Mouse (Mus musculus) limb, embryonic 11.5 days (tissue): ENCODE results near the gene Epo. TPM values are rescaled to one million over a fixed set of nuclear protein-coding genes. Genes with fewer than 3 reads are reported as not detected.

Experiments used
- ATAC-seq: fragments of 200-750 bp; cut with Nextera tagmentation; 2 replicates; pipeline ENCODE4 v1.8.0; 2017; ENCODE audit warnings: low read depth; ENCODE audit not compliant: insufficient number of reproducible peaks, low FRiP score, low TSS enrichment
- DNase-seq: peaks from one replicate; pipeline ENCODE4 v3.0.0-alpha.2; 2015; ENCODE audit warnings: low spot score
- H3K27ac ChIP-seq: fragments of 300-500 bp; sonication (generic); replicated peaks from 2 replicates; pipeline ENCODE4 v1.5.1; 2014; ENCODE audit warnings: low read depth, mild to moderate bottlenecking, low read length
- H3K27me3 ChIP-seq: fragments of 300-500 bp; sonication (generic); 2 replicates; pipeline ENCODE4 v1.6.1; 2014; ENCODE audit warnings: mild to moderate bottlenecking, low read length, mixed read lengths; ENCODE audit not compliant: control insufficient read depth, insufficient read depth
- H3K36me3 ChIP-seq: fragments of 300-500 bp; sonication (generic); 2 replicates; pipeline ENCODE4 v1.6.1; 2014; ENCODE audit warnings: mild to moderate bottlenecking, low read length, moderate library complexity, mixed read lengths; ENCODE audit not compliant: control insufficient read depth, insufficient read depth
- H3K4me1 ChIP-seq: fragments of 300-500 bp; sonication (generic); 2 replicates; pipeline ENCODE4 v1.6.1; 2014; ENCODE audit warnings: low read length, mixed read lengths; ENCODE audit not compliant: control insufficient read depth, insufficient read depth
- H3K4me2 ChIP-seq: fragments of 300-500 bp; sonication (generic); 2 replicates; pipeline ENCODE4 v1.6.1; 2014; ENCODE audit warnings: low read depth, mild to moderate bottlenecking, moderate library complexity; ENCODE audit not compliant: severe bottlenecking
- H3K4me3 ChIP-seq: fragments of 300-500 bp; sonication (generic); 2 replicates; pipeline ENCODE4 v1.5.1; 2014; ENCODE audit warnings: low read depth, low read length
- H3K9ac ChIP-seq: fragments of 300-500 bp; sonication (generic); 2 replicates; pipeline ENCODE4 v1.6.1; 2014; ENCODE audit warnings: mild to moderate bottlenecking, low read length
- H3K9me3 ChIP-seq: fragments of 300-500 bp; sonication (generic); 2 replicates; pipeline ENCODE4 v1.6.1; 2016; ENCODE audit warnings: low read length; ENCODE audit not compliant: control insufficient read depth
- WGBS: fragments of 180-500 bp; shearing (Covaris S2); extraction: QIAGEN DNeasy Blood & Tissue Kit; methylation state at CpG from one replicate; pipeline ENCODE4 v1.1.7; 2014; 5-methylcytosine and 5-hydroxymethylcytosine counted together
- polyA plus RNA-seq: library from polyadenylated mRNA; unstranded; fragments of >200 nt; fragmentation: Nextera tagmentation; extraction: Ambion mirVana; gene quantifications from 2 replicates; pipeline ENCODE4 v1.2.1, GENCODE M21; 2014

The Epo gene
- polyA plus RNA-seq, 1 experiment from 2014 or later, result 0.67 TPM

DNA sequence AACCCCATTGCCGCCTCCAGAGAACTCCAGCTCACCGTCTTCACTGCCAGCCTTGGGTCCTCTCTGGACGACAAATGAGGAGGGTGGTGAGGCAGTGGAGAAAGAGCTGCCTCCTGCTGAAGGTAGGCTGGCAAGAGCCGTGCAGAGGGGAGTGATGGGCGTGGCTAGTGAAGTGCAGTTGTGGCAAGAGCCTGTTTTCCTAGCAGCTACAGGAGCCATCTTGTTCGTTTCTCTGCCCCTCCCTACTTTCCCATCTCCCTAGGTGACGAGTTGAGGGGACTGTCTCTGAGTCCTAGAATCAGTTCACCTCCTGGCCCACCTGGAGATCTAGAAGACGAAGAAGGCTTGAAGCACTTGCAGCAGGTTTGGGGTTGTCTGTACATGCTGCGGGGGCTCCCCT lies 11.2 kb downstream of the Epo start:
- no peak overlapping the region for H3K27ac ChIP-seq
- no peak overlapping the region for H3K4me2 ChIP-seq
- no peak for ATAC-seq
- H3K9ac ChIP-seq, result no peak overlapping the region
- H3K9me3 ChIP-seq, result no peaks in the 10 kb centered on the region
- no peak overlapping the region for H3K4me3 ChIP-seq
- no peak for DNase-seq
- H3K4me1 ChIP-seq, result no peaks in the 10 kb centered on the region
- peaks cover 52% of the 10 kb centered on the region for H3K36me3 ChIP-seq
- WGBS, result 84% methylated on average over 9 of the region's 9 CpGs
- H3K27me3 ChIP-seq, result no peaks in the 10 kb centered on the region

DNA sequence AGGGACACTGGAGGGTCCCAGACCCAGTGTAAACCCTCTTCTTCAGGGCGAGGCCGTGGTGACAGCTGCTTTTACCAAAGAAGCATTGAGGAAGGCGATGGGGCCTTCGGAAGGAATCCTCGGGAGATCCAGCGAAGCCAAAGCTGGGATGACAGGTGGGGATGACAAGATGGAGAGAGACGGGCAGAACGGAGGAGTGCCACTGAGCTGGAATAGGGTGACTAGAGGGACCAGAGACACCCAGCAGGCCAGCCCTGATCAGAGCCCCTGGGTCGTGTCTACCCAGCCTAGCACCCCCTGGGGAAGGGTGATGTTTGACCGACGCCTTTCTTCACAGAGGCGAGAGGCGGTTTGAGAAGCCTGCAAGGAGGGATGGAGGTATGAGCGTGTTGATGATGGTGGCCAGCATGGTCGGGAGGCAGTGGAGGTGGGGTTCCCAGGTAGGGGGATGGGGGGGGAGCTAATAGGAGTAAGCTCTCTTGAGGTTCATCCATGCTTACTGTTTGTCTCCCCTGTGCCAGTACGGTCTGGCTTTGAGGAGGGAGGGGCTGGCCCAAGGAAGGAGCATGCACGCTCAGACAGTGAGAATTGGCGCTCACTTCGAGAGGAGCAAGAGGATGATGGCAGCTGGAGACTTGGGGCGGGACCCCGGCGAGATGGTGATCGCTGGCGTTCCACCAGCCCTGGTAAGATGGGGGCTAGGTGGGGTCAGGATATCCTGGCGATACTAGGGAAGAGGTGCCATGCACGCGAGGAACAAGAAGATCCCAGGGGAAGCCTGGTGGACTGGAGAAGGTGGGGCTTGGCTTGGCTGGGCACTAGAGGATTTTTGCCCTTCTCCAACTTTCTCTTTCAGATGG lies 13.1 kb downstream of the Epo start:
- Histone ChIP-seq H3K9me3 (no peaks in the 10 kb centered on the region), H3K27me3 (no peaks in the 10 kb centered on the region), H3K9ac (no peak overlapping the region), H3K4me1 (no peaks in the 10 kb centered on the region), H3K4me3 (no peak overlapping the region), H3K27ac (no peak overlapping the region), H3K36me3 (peaks cover 45% of the 10 kb centered on the region), H3K4me2 (no peak overlapping the region)
- ATAC-seq, result no peak
- no peak for DNase-seq
- 92% methylated on average over 27 of the region's 27 CpGs for WGBS

DNA sequence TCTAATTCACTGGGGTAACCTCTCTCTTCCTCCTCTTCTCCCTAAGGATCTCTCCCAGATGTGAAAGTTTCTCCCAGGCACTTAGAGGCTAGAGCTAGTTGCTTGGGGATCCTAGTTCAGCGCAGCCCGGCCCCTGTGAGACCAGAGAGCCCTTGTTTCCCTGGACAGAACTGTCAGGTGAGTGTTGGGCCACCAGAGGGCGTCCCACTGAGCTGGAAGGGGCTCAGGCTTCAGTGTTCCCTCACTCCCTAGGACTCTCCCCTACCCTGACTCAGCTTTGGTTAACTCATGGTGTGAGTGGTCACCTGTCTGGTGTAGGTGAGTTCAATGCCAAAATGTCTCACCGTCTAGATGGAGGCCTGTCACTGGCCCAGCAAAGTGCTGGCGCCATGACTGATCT lies 14.6 kb downstream of the Epo start, which contains the start of gene Gigyf1:
Gigyf1 (plus strand) TSS at position 113 of the 400 bp plus-strand sequence.
- ATAC-seq (no peak), DNase-seq (peak; percentile 39)
- no peaks in the 10 kb centered on the region for H3K9me3 ChIP-seq
- H3K4me3 ChIP-seq, result no peak within 1 kb of the TSS
- H3K36me3 ChIP-seq, result peaks cover 38% of the 10 kb centered on the region
- no peaks in the 10 kb centered on the region for H3K27me3 ChIP-seq
- H3K27ac ChIP-seq, result no peak within 1 kb of the TSS
- H3K9ac ChIP-seq, result no peak within 1 kb of the TSS
- H3K4me1 ChIP-seq, result no peaks in the 10 kb centered on the region
- WGBS, result 73% methylated on average over 5 of the region's 5 CpGs
- H3K4me2 ChIP-seq, result no peak within 1 kb of the TSS

DNA sequence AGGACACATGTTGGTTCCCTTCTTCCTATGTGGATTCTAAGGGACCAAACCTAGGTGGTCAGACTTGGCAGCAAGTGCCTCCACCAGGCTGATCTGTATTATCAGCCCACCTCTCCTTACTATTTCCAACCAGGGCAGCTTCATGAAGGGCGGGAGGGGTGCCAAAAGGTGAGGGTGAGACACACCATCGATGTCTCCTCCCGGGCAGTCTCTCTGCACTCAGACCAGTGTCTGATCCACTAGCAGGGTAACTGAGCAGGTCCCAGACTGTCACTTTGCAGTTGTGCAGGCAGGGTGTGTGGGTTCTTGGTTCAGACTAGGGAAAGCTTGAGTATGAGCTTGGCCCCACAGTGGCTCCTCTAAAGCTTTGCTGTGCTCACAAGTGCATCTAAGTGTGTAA lies 18.2 kb downstream of the Epo start:
- WGBS, result 95% methylated on average over 3 of the region's 3 CpGs
- H3K27ac ChIP-seq, result no peak overlapping the region
- no peak for ATAC-seq
- H3K27me3 ChIP-seq, result no peaks in the 10 kb centered on the region
- peaks cover 20% of the 10 kb centered on the region for H3K4me1 ChIP-seq
- no peak overlapping the region for H3K4me3 ChIP-seq
- DNase-seq, result no peak
- peaks cover 7% of the 10 kb centered on the region; the same call in 1 of the 2 replicates for H3K36me3 ChIP-seq
- H3K9me3 ChIP-seq, result no peaks in the 10 kb centered on the region
- no peak overlapping the region for H3K4me2 ChIP-seq
- no peak overlapping the region for H3K9ac ChIP-seq

DNA sequence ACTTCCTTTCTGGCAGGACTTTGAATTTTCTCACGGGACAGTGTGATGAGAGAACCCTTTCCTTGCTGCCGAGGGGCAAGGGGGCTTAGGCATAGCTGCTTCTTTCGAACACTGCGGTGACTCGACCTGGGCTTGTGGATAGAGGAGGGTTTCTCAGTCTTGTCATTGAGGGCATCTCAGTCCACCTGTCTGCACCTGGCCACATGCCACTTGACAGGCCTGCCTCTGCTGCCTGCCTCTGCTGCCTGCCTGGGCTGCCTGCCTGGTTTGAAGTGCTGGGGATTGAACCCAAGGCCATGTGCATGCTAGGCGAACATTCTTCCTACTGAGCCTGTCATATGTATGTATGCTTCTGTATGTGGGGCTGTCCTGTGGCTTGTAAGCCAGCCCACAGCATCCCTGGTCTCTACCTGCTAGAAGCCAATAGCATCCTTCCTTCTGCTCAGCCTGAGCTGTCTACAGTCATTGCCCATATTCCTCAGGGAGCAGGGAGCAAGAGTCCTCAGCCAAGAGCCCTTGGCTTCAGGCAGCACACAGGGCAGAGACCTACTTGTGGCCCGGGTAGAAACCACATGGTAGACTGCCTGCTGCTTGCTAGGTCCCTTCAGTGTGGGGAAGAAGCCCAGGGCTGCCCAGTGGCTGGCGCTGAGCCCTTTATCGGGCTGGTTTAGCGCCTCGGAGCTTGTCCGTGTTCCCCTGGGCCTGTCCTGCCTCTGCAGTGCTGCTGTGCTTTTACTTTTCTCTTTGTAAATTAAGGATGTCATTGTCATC lies 18.9 kb downstream of the Epo start:
- peaks cover 20% of the 10 kb centered on the region for H3K4me1 ChIP-seq
- H3K27me3 ChIP-seq, result no peaks in the 10 kb centered on the region
- peaks cover 7% of the 10 kb centered on the region; the same call in 1 of the 2 replicates for H3K36me3 ChIP-seq
- 90% methylated on average over 12 of the region's 12 CpGs for WGBS
- no peak overlapping the region; the same call in 1 of the 2 replicates for H3K4me2 ChIP-seq
- ATAC-seq (no peak), DNase-seq (no peak)
- no peak overlapping the region for H3K27ac ChIP-seq
- H3K4me3 ChIP-seq, result no peak overlapping the region
- H3K9ac ChIP-seq, result no peak overlapping the region
- no peaks in the 10 kb centered on the region for H3K9me3 ChIP-seq

DNA sequence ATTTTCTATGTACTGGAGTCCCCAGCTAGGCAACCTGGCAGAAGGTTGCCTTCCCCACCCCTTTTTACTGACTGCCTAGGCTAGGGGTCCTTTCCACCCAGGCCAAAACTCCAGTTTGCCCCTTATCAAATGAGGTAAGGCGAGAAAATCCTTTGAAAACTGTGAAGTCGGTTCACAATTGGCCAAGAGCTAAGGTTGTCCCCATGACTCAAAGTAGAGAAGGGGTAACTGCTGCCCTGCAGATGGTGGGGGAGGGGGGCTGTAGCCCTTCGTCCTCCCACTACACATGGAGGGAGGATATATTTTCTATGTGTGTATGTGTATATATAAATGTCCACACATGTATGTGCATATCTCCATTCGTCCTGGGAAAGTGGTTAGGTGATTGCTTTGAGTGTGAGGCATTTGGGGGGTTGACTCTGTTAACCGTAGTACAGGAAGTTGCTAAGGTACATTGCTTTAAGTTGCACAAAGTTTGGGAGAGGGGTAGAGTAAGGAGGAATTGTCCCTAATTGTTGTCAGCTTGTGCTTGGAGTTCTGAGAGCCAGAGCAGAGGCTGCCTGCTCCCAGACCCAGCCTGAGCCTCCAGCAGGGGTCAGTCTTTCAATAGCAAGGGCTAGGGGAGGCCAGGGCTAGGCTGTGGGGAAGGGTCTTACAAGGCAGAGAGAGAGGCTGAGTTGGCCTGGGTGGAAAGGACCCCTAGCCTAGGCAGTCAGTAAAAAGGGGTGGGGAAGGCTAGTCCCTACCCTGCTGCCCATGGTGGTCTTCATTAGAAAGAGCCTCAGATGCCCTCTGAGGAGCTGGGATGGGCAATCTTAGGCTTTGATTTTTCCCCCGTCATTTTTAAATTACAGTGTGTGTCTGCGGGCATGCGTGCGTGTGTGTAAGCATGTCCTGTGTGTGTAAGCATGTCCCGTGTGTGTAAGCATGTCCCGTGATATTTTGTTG lies 19.9 kb downstream of the Epo start:
- 0 out of 2 replicates have a peak, but pooled peaks have one; percentile 27 for ATAC-seq
- Histone ChIP-seq H3K9ac (no peak overlapping the region), H3K27ac (no peak overlapping the region), H3K4me1 (peaks cover 20% of the 10 kb centered on the region), H3K4me3 (no peak overlapping the region), H3K27me3 (no peaks in the 10 kb centered on the region), H3K36me3 (peaks cover 7% of the 10 kb centered on the region; the same call in 1 of the 2 replicates), H3K9me3 (no peaks in the 10 kb centered on the region), H3K4me2 (no peak overlapping the region)
- 78% methylated on average over 11 of the region's 11 CpGs for WGBS
- peak; percentile 77 for DNase-seq

DNA sequence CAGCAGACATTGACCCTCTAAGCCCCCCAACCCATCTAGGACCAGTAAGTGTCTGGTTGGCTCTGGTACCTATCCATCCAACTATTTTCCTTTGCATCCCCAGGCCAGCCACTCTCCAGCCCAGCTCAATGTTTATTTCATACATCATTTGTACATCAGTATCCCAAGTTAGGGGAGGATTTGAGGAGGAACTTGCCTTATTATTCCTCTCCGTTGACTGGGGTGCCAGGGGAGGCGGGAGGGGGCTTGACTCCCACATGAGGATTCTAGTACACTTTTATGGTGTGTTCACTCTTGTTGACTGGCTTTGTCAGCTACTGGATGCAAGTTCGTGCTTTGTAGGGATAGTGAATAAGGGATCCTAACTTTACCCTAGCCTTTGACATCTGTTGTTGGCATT lies 21.3 kb downstream of the Epo start:
- Histone ChIP-seq H3K36me3 (peaks cover 5% of the 10 kb centered on the region; the same call in 1 of the 2 replicates), H3K4me1 (peaks cover 20% of the 10 kb centered on the region), H3K27ac (no peak overlapping the region; the same call in 1 of the 2 replicates), H3K9me3 (no peaks in the 10 kb centered on the region), H3K9ac (peak overlapping the region; percentile 98), H3K4me2 (peak overlapping the region; percentile 89), H3K4me3 (peak overlapping the region; percentile 98), H3K27me3 (no peaks in the 10 kb centered on the region)
- 70% methylated on average over 3 of the region's 3 CpGs for WGBS
- ATAC-seq (no peak), DNase-seq (no peak)
